Mouse (Mus musculus) heart, postnatal 36 days (tissue): ENCODE measurements around the gene Gm43552. TPM values are rescaled to one million over a fixed set of nuclear protein-coding genes. Genes with fewer than 3 reads are reported as not detected.
"Not testable (repeated sequence)": the region's sequence is repeated elsewhere in the genome, so short reads cannot be mapped to it uniquely, and the experiment has no call there.

Source experiments
- DNase-seq, 2 experiments: peaks; one replicate each; pipeline ENCODE4 v3.0.0; 2021 to 2022
- intact Hi-C: fragments of 180-260 bp; cut with DNase I; formaldehyde crosslinking; loops from one replicate; pipeline ENCODE4 v1.15.1; 2025
- total RNA-seq, 2 experiments: library from RNA; stranded (reverse); gene quantifications; 2 replicates each; pipeline ENCODE4 v1.2.3; 2021

Gm43552 gene
- total RNA-seq, result 1 to 10 TPM in 1 of 2 experiments, not detected in 1; 2.1 TPM

DNA sequence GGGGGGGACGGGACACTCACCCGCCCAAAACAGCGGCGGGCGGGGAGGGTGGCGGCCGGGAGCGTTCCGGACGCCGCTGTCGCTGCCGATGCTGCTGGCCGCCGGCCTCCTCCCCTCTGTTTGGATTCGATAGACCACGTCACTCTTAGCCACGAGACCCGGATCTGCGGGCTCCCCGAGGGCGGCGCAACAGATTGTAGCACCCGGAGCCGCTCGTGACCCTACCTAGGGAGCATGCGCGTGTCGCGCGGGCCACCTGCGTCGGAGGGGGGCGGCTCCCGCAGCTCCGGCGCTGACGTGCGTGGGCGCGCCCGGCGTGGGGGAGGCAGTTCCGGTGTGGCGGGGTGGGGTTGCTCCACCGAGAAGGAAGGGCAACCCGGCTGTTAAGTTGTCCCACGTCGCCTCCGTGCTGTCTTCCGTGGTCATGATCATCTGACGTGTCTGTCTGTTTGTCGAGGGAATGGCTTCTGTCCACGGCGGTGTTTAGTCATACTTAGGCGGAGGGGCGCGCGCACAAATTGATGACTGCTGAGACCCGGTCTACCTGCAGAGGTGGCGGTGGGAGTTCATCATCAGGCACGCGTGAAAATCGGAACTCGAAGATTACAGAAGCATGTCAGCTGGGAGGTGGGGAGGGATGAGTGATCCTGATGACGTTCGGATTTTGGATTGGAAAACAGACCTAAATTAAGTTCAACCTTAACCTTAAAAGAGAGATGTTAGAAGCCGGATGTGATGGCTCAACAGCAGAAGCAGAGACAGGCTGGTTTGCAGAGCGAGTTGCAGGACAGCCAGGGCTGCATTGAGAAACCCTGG is at the start of gene Gm43552:
Gene Gm43552, minus strand, starts transcription at position 118 of the 816 bp plus-strand sequence.
- intact Hi-C loops, result loop anchor here (1.0 to 5.0 kb wide), 4 partner anchors 36 to 269 kb away; partner anchors contain the start of genes N4bp2, Smim14 and Ube2k
- peak; percentile 95 for DNase-seq

DNA sequence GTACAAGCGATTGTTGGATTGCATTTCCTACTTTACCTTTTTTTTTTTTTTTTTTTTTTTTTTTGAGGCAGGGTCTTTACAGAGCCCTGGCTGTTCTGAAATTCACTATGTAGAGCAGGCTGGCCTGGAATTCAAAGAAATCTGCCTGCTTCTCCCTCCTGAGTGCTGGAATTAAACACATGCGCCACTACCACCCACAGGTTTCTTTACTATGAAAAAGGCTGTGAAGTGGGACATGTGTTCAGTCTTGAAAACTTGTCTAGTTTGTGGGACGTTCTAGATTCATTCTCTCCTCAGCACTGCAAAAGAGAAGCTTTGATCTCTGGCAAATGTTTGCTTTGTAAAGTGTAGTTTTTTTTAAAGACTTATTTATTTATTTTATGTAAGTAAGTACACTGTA is 49.3 kb upstream of the Gm43552 start:
- no peak for DNase-seq
- intact Hi-C loops, result no loop called here

DNA sequence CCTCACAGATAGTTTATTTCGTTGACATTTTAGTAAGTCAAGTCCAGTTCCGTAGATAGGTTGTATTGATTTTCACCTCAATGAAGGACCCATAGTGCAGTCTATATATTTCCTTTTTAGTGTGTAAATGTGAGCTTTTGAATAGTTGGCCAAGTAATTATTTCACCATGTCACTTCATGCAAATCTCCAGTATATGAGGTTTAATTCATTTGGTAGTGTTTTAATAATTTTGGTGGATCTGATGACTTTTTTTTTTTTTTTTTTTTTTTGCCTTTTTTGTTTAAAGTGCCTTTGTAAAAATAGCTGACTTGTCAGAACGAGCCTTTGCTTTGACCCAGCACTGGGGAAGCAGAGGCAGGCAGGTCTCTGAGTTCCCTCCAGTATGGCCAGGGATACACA is 47.2 kb upstream of the Gm43552 start:
- no peak for DNase-seq

DNA sequence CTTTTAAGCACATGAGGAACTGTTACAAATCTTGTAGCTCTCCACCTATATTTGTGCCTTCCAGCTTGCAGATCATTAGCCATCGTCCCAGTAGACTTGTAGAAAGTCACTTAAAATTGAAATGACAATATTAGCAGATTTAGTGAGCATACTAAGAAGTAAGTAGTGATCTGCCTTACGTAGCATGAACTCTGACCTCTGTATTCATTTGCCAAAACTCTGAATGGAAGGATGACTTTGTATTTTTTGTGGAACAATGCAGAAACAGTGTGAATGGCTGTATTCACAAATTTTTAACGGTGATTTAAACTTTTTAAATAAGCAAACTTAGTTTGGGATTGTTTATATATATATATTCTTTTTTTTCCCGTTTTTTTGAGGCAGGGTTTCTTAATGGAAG is 46.2 kb upstream of the Gm43552 start:
- intact Hi-C loops, result loop anchor here (10.0 kb wide), 1 partner anchor 226 kb away; the partner anchor contains the start of gene N4bp2

More for the DNA sequence above, 47.2 kb upstream of the Gm43552 start:
- intact Hi-C loops, result loop anchor here (10.0 kb wide), 1 partner anchor 225 kb away; the partner anchor contains the start of gene N4bp2

DNA sequence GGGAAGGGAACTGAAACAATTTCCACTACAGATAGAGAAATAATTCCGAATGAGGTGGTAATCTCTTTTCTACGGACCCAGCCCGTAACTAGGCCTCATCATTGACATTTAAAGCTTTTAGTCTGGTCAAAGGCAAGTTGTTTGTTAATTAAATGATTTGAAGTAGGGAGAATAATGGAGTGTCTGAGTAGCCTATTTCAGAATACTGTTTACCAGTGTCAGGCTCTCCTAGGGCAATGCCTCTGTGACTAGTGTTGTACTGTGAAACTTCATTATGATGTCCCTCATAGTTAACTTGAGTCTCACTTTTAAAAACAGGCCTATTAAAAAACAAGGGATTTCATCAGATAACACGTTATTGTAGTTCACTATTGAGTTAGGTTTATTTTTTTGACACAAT is 45.5 kb upstream of the Gm43552 start:
- intact Hi-C loops, result loop anchor here (10.0 kb wide), 1 partner anchor 227 kb away; the partner anchor contains the start of gene N4bp2
- DNase-seq, result no peak

More for the DNA sequence above, 46.2 kb upstream of the Gm43552 start:
- DNase-seq, result no peak

DNA sequence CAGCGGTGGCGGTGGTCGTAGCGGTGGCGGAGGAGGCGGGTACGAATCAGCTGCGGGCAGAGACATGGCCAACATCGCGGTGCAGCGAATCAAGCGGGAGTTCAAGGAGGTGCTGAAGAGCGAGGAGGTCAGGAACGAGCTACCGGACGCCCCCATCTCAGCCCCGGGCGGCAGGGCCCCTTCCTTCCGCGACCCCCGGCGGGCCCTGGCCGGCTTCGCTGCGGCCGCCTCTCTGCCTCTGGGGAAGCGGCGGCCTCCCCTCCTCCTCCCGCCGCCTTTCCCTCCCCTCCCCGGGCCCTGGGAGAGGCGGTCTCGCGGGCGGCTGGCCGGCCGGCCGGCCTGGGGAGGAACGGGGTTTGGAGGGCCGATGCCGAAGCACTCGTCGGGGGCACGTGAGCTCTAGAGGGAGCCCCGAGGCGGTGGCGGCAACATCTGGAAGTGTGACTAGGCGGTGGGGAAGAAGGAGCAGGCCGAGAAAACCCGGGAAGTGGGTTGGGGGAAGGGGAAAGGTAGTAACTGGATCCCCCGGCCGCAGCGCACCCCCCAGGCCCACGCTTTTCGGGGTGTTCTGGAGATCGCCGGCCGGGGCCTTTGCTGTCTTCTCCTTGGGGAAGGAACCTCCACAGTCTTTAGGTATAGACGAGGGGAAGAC is 44.9 kb upstream of the Gm43552 start:
- DNase-seq, result no peak
- intact Hi-C loops, result loop anchor here (1.0 to 10.0 kb wide), 3 partner anchors 45 to 227 kb away; partner anchors contain the start of genes Gm43552 and N4bp2

DNA sequence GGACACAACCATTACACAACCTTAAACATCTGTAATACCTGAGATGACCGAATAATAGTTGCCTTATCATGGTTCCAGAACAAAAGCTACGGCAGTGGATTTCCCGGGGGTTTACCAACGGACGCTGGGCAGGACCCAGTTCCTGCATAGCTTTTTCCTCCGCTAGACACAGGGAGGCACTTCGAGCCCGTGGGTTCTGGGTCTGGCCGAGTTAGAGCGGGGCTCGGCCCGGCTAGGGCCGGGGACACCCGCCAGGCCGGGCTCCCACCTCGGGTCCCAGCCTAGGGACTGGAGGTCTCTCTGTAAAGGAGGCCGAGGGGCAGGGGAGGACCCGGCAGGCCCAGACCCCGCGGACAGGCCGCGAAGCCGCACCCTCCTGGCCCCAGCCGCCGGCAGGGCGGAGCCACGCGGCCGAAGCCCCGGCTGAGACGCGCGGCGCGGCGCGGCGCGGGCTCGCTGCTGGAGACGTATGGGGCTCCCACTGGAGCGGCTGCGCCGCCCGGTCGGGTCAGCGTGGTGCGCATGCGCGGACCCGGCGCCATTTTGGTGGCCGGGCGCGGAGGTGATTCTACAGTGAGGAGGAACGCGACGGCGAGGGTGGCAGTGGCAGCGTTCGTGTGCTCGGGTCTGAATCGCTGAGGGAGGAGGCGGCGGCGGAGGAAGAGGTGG is 44.3 kb upstream of the Gm43552 start, which contains the start of the genes Smim14 and Ube2k:
Gene Smim14, minus strand, starts transcription at position 434 of the 669 bp plus-strand sequence.
Gene Ube2k, plus strand, starts transcription at position 483 of the 669 bp plus-strand sequence.
- intact Hi-C loops, result loop anchor here (1.0 to 10.0 kb wide), 3 partner anchors 44 to 228 kb away; partner anchors contain the start of genes Gm43552 and N4bp2
- DNase-seq, result peak; percentile 94 to 95

DNA sequence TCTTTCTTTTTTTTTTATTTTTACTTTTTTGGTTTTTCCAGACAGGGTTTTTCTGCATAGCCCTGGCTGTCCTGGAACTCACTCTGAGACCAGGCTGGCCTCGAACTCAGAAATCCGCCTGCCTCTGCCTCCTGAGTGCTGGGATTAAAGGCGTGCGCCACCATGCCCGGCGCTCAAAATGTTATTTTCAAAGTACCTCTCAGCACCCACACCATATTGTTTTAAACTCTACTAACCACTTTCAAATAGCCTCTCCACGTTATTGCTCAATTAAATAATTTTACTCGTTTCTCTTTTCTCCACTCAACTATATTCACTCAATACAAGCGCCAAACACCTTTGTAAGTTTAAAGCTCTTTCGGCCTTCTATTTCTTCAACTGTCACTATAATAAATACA is 43.4 kb upstream of the Gm43552 start:
- intact Hi-C loops, result loop anchor here (2.0 to 10.0 kb wide), 2 partner anchors 43 to 229 kb away; partner anchors contain the start of genes Gm43552 and N4bp2
- DNase-seq, result not testable (repeated sequence)

DNA sequence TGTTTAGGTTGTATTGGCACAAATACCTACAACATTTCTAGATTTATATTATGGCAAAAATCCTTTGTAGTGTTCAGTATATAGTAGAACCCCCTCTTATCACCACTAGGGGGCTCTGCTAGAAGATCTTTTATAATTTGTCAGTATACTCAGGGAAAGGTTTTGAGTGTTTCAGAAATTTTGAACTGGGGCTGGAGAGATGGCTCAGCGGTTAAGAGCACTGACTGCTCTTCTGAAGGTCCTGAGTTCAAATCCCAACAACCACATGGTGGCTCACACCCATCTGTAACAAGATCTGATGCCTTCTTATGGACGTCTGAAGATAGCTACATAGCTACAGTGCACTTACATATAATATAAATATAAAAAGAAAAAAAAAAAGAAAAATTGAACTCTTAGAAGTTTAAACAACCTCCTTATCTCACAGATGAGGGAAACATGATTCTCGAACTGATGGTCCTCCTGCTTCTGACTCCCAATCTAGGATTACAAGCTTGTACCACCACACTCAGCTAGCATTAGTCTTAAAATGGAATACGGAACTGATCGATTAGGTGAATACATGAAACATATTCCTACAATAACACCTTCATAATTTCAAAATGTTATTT is 42.9 kb upstream of the Gm43552 start:
- intact Hi-C loops, result loop anchor here (2.0 to 10.0 kb wide), 2 partner anchors 43 to 229 kb away; partner anchors contain the start of genes Gm43552 and N4bp2
- peak; percentile 20 to 50 for DNase-seq

DNA sequence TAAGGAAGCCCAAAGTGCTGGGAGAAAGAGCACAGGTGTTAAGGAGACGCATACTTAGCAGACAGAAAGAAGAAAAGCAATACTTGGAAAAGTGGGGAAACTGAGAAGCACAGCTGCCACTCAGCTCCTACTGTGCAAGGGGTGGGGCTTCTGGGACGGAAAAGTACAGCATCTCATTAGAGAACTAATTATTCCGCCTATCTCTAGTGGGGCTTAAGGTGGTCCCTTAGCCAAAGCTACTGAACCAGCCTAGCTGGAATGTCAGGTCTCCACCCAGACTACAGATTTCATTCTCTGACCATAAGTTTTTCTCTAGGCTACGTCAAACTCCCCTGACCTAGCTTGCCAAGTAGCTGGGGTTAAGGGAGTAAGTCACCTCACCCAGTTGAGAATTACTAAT is 41.9 kb upstream of the Gm43552 start:
- no peak for DNase-seq
- intact Hi-C loops, result loop anchor here (10.0 kb wide), 1 partner anchor 230 kb away; the partner anchor contains the start of gene N4bp2

DNA sequence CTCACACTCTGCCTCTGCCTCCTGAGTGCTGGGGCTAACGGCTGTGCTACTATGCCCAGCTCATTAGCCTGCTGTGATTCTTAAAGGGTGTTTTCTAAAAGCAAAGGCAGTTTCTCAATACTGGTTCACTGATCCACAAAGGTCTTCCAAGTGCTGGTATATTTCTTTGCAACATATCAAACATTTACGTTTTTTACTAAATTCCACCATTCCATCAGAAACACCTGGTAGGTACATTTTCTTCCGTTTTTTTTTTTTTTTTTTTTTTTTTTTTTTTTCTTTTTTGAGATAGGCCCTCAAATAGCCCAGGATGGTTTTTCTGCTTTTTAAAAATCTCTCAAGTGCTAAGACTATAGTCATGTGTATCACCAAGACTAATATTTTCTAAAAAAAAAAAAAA is 38.6 kb upstream of the Gm43552 start:
- intact Hi-C loops, result loop anchor here (10.0 kb wide), 1 partner anchor 234 kb away; the partner anchor contains the start of gene N4bp2
- no peak for DNase-seq

DNA sequence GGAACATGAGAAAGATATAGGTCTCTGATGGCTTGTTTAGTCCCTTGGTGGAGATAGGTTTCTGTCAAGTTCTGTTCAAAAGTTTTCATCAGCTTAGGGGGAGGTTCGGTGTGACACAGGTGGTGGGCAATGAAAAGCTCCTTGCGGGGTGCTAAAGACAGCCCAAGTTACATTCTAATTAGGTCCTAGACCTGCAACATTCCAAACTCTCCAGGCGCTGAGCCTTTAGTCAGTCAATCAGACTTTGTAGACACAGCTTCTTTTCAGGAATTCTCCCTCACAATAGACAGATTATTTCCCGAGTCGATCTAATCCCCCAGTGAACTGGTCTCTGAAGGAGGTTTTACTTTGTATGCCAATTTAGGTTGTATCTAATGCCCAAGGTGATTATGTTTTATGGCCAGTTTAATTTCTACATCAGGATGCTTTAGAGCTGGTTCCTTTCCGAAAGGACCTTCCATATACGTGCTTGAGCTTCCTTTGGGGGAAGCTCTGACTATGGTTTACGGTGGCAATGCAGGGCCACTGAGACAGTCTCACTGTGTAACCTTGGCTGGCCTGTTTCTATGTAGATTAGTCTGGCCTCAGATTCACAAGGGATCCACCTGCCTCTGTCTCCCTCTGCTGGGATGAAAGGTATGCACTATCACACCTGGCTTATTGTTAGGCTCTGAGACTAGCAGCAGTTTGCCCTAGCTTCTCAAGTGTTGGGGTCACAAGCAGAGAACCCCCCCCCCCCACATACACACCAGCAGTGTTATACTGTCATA is 33.2 kb upstream of the Gm43552 start:
- no peak for DNase-seq
- intact Hi-C loops, result loop anchor here (5.0 kb wide), 1 partner anchor 124 kb away; no protein-coding TSS in a partner anchor

DNA sequence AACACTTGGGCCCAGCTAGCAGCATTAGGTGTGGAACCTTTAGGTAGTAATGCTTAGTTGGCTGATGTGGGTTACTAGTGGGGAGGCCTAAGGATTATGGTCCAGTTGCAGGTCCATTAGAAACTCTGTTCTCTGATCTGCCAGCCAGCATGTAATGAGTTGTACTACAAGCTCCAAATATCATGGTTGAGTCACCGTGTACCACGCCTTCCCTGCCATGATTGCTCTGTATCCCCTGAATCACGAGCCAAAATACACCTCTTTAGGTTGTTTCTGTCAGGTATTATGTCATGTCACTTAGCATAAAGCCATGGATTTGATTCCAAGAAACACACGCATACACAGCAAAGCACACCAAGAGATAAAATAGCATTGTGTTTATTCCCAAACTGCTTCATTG is 32.2 kb upstream of the Gm43552 start:
- intact Hi-C loops, result loop anchor here (5.0 kb wide), 1 partner anchor 123 kb away; no protein-coding TSS in a partner anchor
- no peak for DNase-seq

DNA sequence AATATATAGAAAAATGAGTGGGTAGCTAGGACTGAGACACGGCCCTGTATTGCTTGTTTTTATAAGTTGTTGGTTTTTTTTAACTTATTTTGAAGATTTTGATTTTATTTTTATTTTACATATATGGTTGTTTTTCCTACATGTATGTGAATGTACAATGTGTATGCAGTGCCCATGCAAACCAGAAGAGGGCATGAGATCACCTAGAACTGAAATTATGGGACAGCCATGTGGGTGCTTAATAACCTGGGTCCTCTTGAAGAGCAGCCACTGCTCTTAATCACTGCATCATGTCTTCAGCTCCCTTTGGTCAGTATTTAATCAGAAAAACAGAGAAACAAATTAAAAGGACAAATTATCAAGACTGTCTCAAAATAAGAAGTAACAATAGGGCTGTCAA is 29.2 kb upstream of the Gm43552 start:
- DNase-seq, result no peak
- intact Hi-C loops, result no loop called here

DNA sequence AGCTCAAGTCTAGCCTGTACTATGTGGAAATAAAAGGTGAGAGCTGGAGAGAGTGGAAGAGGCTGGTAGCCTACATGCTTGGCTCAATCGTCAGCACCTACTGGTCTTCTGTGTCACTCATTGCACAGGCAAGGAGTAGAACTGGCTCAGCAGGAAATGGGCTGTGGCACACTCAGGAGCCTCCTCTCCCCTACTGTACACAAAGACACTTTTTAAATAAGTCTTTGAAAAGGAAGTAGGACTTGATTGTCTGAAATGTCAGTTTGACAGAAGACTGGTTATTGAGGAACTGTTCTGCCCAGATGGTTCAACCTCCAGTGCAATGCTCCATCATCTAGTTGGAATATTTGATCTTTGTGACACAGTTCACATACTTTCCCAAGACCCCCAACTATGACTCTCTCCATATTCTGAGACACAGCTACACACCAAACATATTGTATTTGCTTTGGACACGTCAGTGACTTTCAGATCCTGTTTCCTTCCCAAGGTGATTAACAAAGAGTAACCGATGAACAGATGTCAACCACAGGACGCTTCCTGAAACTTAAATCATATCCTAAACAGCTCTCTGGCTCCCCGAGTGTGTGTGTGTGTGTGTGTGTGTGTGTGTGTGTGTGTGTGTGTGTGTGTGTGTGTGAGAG is 22.1 kb upstream of the Gm43552 start:
- intact Hi-C loops, result no loop called here
- no peak for DNase-seq

DNA sequence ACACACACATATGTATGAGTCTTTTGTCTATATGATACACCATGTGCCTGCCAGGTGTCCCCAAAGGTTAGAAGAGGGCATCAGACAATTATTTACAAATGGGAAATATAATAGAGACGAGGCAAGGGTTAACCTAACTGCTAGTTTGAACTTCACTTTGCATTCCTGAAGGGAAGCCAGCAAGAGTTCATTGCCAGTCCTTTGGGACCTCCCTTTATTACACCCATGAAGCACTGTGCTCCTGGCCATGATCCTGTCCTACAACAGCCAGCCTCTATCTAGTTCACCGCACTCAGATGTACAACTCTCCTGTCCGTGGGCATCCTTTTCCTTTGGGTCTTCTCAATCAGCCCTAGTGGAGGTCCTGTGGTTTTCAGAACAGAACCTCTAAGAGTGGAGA is 20.9 kb upstream of the Gm43552 start:
- intact Hi-C loops, result no loop called here
- no peak for DNase-seq

DNA sequence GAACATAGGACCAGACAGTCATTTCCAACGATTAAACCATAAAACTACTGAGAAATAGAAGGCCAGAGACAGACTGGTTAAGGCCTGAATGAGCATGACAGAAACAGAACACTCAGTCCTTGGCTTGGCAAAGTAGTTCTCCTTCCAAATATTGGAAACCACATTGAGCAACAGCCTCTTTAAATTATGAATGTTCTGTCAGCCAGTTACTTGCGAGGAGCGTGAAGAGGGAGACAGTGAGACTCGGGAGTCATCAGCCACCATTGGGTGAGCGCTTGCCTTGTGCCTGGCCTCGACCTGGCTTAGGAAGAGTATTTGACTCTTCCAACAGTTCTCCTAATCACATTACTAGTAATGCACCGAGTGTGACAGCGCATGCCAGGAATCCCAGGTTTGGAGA is 15.8 kb upstream of the Gm43552 start:
- intact Hi-C loops, result no loop called here
- no peak for DNase-seq

DNA sequence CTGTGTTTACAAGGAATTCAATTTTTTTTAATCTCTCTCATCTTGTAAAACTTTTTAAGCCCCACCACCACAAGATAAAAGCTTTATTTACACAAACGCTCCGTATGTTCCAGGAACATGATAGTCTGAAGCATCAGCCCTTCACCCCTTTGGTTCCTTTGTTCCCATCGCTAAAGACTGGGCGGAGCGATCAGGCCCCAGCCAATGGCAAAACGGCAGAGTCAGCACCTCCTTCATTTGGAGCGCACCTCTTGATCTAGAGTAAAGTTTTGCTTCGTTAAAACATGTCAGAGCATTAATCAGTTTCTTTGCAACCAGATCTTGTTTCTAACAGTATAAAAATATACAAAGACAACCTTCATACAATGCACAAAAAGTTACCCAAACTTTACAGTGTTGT is 13.2 kb upstream of the Gm43552 start:
- intact Hi-C loops, result no loop called here
- DNase-seq, result no peak
